Mouse (Mus musculus): ENCODE data around the gene Gm20815. TPM values are rescaled to one million over a fixed set of nuclear protein-coding genes. Genes with fewer than 3 reads are reported as not detected.
"Not testable (repeated sequence)": the region's sequence is repeated elsewhere in the genome, so short reads cannot be mapped to it uniquely, and the experiment has no call there.

Gm20815 gene
- polyA plus RNA-seq (2012; rRNA removed), result not detected in 2 replicates

DNA sequence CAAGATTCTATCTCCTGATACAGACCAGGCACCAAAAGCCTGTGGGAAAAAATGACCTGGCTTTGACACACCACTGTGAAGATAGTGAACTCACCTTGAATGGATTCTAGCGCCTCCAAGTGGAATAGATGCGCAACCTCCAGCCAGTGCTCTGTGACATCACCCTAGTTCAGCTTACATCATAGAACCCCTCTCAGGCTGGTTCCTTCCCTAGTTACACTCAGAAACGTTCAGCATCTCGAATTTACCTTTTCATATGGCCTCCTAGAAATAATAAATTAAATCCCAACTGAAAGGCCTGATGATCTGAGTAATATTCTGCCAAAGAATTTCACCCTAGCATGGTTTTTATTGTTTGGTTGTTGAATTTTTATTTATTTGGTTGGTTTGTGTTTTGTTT, at the start of gene Gm20815:
Gene Gm20815, minus strand, starts transcription at position 101 of the 400 bp plus-strand sequence.
- not testable (repeated sequence) for DNase-seq (ENCODE audit: low read depth, low spot score)
- 20% methylated on average over 1 of the region's 4 CpGs for WGBS
